Mouse (Mus musculus) colon, adult 2 months (tissue): ENCODE results near the gene Tff2. TPM values are rescaled to one million over a fixed set of nuclear protein-coding genes. Genes with fewer than 3 reads are reported as not detected.

Source experiments
- polyA plus RNA-seq: library from polyadenylated mRNA; depleted of rRNA; stranded (reverse); fragments of >200 nt; gene quantifications from 2 replicates; pipeline ENCODE4 v1.2.3, GENCODE M21; 2012; rRNA removed

Gene Tff2
- 2.7 and 112 TPM in 2 replicates for polyA plus RNA-seq

DNA sequence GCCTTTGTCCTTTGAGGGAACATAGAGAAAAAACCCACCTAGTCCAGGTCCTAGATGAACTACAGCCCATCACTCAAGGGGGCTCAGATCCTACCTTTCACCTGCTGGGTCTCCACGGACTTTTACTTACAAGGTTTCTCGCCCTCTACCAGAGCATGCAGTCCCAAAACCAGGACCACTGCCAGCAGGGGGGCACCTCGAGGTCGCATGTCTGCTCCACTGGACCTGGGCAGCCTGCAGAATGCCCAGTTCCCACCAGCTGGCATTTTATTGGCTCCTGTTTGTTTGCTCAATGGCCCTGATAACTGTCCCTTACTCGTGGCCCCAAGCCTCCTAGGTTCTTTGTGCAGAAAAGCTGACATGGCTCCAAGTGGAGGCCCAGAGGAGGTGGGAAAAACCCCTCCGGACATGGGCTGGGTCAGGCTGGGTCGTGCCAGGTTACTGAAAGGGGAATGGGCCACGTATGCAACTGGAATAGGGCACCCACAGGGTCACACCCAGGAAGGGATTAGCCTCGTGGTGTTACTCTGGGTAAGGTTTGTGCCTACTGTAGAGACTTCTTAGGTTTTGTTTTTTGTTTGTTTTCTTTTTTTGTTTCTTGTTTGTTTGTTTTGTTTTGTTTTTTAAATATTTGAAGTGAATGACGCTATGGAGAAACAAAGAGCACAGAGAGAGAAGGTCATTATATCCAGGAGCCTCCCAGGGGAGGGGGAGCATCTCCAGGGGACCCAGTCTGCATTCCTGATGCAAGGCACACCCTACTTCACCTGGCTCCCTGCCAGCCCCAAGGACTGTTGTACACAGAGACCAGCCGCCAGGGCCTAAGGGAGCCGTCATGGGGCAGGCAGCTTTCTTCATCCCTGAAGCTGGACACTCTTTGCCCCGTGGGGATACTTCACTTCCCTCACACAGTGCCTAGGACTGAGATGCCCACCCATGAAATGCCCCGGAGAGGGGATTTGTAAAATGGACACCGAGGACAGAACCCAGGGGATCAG, at the start of gene Tff2:
TSS of gene Tff2 (minus strand) at position 243 of the 998 bp plus-strand sequence.

DNA sequence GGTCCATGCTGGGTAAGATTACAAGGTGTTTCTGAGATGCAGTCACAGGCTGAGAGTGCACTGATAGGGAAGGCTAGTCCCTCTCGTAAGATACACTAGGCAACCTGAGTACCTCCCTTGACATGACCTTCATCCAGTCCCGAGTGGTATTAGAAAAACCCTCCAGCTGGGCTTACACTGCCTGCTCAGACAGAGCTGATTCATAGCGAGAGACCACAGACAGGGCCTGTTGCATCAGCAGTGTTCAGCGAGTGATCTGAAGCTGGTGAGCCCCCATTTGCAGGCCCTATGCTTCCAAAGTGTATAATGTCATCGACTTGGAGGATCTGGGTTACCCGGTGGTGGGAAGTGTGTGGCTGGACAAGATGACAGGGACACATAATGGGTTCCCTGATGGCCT, 21.0 kb upstream of the Tff2 start, which contains the start of gene Tff1:
TSS of gene Tff1 (minus strand) at position 151 of the 400 bp plus-strand sequence.

DNA sequence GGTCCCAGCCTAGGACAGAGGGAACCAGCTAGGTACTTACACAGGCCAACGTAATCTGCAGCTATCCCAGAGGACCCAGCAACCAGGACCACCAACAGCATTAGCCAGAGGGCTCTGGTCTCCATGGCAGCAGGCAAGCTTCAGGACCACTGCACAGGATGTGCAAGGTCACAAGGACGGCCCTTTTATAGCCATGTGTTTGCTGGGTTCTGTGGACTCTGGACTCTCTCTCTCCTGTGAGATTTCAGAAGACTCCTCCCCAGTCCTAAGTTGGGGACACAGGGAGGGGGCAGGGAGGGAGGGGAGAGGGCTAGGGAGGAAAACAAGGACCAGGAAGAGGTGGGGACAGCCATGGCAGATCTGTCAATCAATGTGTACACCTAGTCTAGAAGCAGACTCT, 14.6 kb downstream of the Tff2 start, which contains the start of gene Tff3:
TSS of gene Tff3 (minus strand) at position 195 of the 400 bp plus-strand sequence.

Other genes with a start within 250 kb of the Tff2 start
- 0.29 and 0.31 TPM in 2 replicates for gene Glp1r, start 242.5 kb downstream of the Tff2 start, polyA plus RNA-seq
- gene Umodl1, start 189.6 kb downstream of the Tff2 start, polyA plus RNA-seq, result not detected in 2 replicates
- 5.5 and 5.8 TPM in 2 replicates for gene Abcg1, start 86.6 kb downstream of the Tff2 start, polyA plus RNA-seq
- 6,008 and 6,282 TPM in 2 replicates for gene Tff3, start 14.6 kb downstream of the Tff2 start, polyA plus RNA-seq
- 0.24 TPM in 1 of 2 replicates, not detected in the other for gene Tff1, start 21.0 kb upstream of the Tff2 start, polyA plus RNA-seq
- gene Tmprss3, start 54.7 kb upstream of the Tff2 start, polyA plus RNA-seq, result not detected in 2 replicates
- 0.61 and 0.63 TPM in 2 replicates for gene Ubash3a, start 63.6 kb upstream of the Tff2 start, polyA plus RNA-seq
- gene Rsph1, start 133.1 kb upstream of the Tff2 start, polyA plus RNA-seq, result 0.47 and 0.78 TPM in 2 replicates
- 300 and 305 TPM in 2 replicates for gene Slc37a1, start 142.5 kb upstream of the Tff2 start, polyA plus RNA-seq
- gene Pde9a, start 241.9 kb upstream of the Tff2 start, polyA plus RNA-seq, result 290 and 464 TPM in 2 replicates